Mouse (Mus musculus) bone marrow macrophage, adult 2 months (primary cell): ENCODE data around the gene Npas3.

Source experiments
- CTCF ChIP-seq: IDR thresholded peaks from 2 replicates; pipeline ENCODE4 v1.5.1; 2012; ENCODE audit warnings: low read depth, mild to moderate bottlenecking, low read length, moderate library complexity
- POLR2A ChIP-seq: IDR thresholded peaks from 2 replicates; pipeline ENCODE4 v1.6.1; 2012; ENCODE audit warnings: mild to moderate bottlenecking, low read depth, low read length, borderline replicate concordance

GRCm38 (mm10) chr12:53484924-53485323 lies 236.4 kb downstream of the Npas3 start:
- TF ChIP-seq CTCF (no peak), POLR2A (no peak)
